Mouse (Mus musculus) CH12.LX (cell line): Measurements from ENCODE around the gene Actr5. TPM values are rescaled to one million over a fixed set of nuclear protein-coding genes. Genes with fewer than 3 reads are reported as not detected.

Experiments used
- DNase-seq: peaks from one replicate; pipeline ENCODE4 v3.0.0-alpha.2; 2013; ENCODE audit errors: extremely low read depth
- H3K27ac ChIP-seq: 2 replicates; pipeline ENCODE4 v1.5.1; 2012; ENCODE audit warnings: low read depth, mild to moderate bottlenecking, control low read depth, moderate library complexity; ENCODE audit not compliant: insufficient read depth
- H3K27me3 ChIP-seq: replicated peaks from 2 replicates; pipeline ENCODE3; 2012; ENCODE audit warnings: inconsistent platforms
- H3K36me3 ChIP-seq, 2 experiments: replicated peaks in 1 of 2; 2 replicates each; pipeline versions ENCODE3 to v1.6.1; 2012; ENCODE audit warnings: inconsistent platforms in 1 of 2, low read length in 1 of 2, mild to moderate bottlenecking in 1 of 2, mixed read lengths in 1 of 2, moderate library complexity in 1 of 2; ENCODE audit not compliant: control insufficient read depth in 1 of 2, insufficient read depth in 1 of 2
- H3K4me1 ChIP-seq, 2 experiments: 2 replicates each; pipeline ENCODE4 v1.6.1; 2012; ENCODE audit warnings: inconsistent platforms in 1 of 2, moderate library complexity in 1 of 2; ENCODE audit not compliant: insufficient read depth in 2 of 2, control insufficient read depth in 1 of 2
- H3K4me2 ChIP-seq: 2 replicates; pipeline ENCODE4 v1.6.1; 2012; ENCODE audit warnings: low read depth, mild to moderate bottlenecking, control low read depth; ENCODE audit not compliant: poor library complexity, insufficient read depth, severe bottlenecking
- H3K4me3 ChIP-seq, 3 experiments: fragments of 150-350 bp in 1 of 3; sonication (generic) in 1 of 3; replicated peaks in 1 of 3; 2 replicates each; pipeline versions ENCODE3 to v1.5.1; 2011 to 2012; ENCODE audit warnings: low read depth in 2 of 3, low read length in 2 of 3, mild to moderate bottlenecking in 2 of 3, moderate library complexity in 2 of 3, control low read depth in 1 of 3, improper control_type of control experiment in 1 of 3, inconsistent platforms in 1 of 3, mixed read lengths in 1 of 3; ENCODE audit not compliant: poor library complexity in 1 of 3
- H3K79me2 ChIP-seq: replicated peaks from 2 replicates; pipeline ENCODE4 v1.6.1; 2012; ENCODE audit warnings: mild to moderate bottlenecking, moderate library complexity; ENCODE audit not compliant: control insufficient read depth, poor library complexity, insufficient read depth, severe bottlenecking; ENCODE audit errors: extremely low read depth
- H3K9ac ChIP-seq: 2 replicates; pipeline ENCODE4 v1.6.1; 2012; ENCODE audit warnings: low read depth, mild to moderate bottlenecking, control low read depth, moderate library complexity; ENCODE audit not compliant: insufficient read depth
- H3K9me3 ChIP-seq: replicated peaks from 2 replicates; pipeline ENCODE3; 2012; ENCODE audit warnings: low read length, inconsistent platforms, mixed read lengths
- BHLHE40 ChIP-seq: IDR thresholded peaks from 2 replicates; pipeline ENCODE4 v1.6.1; 2011; ENCODE audit warnings: mild to moderate bottlenecking, low read depth, low read length, improper control_type of control experiment
- CHD1 ChIP-seq: IDR thresholded peaks from 2 replicates; pipeline ENCODE4 v1.6.1; 2012; ENCODE audit warnings: low read depth, low read length, improper control_type of control experiment, inconsistent platforms
- CHD2 ChIP-seq: IDR thresholded peaks from 2 replicates; pipeline ENCODE4 v1.6.1; 2011; ENCODE audit warnings: low read length, improper control_type of control experiment
- CTCF ChIP-seq, 2 experiments: IDR thresholded peaks in 1 of 2; conservative IDR thresholded peaks in 1 of 2; 2 replicates each; pipeline ENCODE4 v1.5.1; 2011 to 2012; ENCODE audit warnings: low read depth in 2 of 2, low read length in 2 of 2, improper control_type of control experiment in 1 of 2, inconsistent platforms in 1 of 2, mild to moderate bottlenecking in 1 of 2, moderate library complexity in 1 of 2
- ELF1 ChIP-seq: IDR thresholded peaks from 2 replicates; pipeline ENCODE4 v1.6.1; 2014; ENCODE audit warnings: low read depth, mild to moderate bottlenecking, inconsistent platforms, low read length, improper control_type of control experiment
- EP300 ChIP-seq: IDR thresholded peaks from 2 replicates; pipeline ENCODE4 v1.6.1; 2011; ENCODE audit warnings: low read length, improper control_type of control experiment
- ETS1 ChIP-seq: conservative IDR thresholded peaks from 2 replicates; pipeline ENCODE4 v1.6.1; 2012; ENCODE audit warnings: low read depth, mild to moderate bottlenecking, inconsistent platforms, low read length, improper control_type of control experiment, moderate library complexity
- GABPA ChIP-seq: IDR thresholded peaks from 2 replicates; pipeline ENCODE4 v1.6.1; 2012; ENCODE audit warnings: low read depth, low read length, improper control_type of control experiment, inconsistent platforms; ENCODE audit not compliant: insufficient replicate concordance
- HCFC1 ChIP-seq: IDR thresholded peaks from 2 replicates; pipeline ENCODE4 v1.6.1; 2012; ENCODE audit warnings: low read depth, mild to moderate bottlenecking, inconsistent platforms, low read length, improper control_type of control experiment
- IRF4 ChIP-seq: IDR thresholded peaks from 2 replicates; pipeline ENCODE4 v1.6.1; 2014; ENCODE audit warnings: low read depth, mild to moderate bottlenecking, inconsistent platforms, low read length, improper control_type of control experiment
- JUN ChIP-seq: IDR thresholded peaks from 2 replicates; pipeline ENCODE4 v1.6.1; 2011; ENCODE audit warnings: low read depth, mild to moderate bottlenecking, low read length, improper control_type of control experiment, moderate library complexity; ENCODE audit not compliant: insufficient read depth
- JUND ChIP-seq: conservative IDR thresholded peaks from 2 replicates; pipeline ENCODE4 v1.6.1; 2011; ENCODE audit warnings: low read depth, low read length, improper control_type of control experiment
- KAT2A ChIP-seq: IDR thresholded peaks from 2 replicates; pipeline ENCODE4 v1.6.1; 2012; ENCODE audit warnings: low read length, improper control_type of control experiment, inconsistent platforms; ENCODE audit not compliant: insufficient replicate concordance
- MAFK ChIP-seq: IDR thresholded peaks from 2 replicates; pipeline ENCODE4 v1.6.1; 2011; ENCODE audit warnings: low read length, improper control_type of control experiment; ENCODE audit not compliant: insufficient replicate concordance
- MAX ChIP-seq: IDR thresholded peaks from 2 replicates; pipeline ENCODE4 v1.6.1; 2011; ENCODE audit warnings: low read length, improper control_type of control experiment
- MAZ ChIP-seq: IDR thresholded peaks from 2 replicates; pipeline ENCODE4 v1.6.1; 2012; ENCODE audit warnings: low read depth, mild to moderate bottlenecking, inconsistent platforms, low read length, improper control_type of control experiment, moderate library complexity
- MEF2A ChIP-seq: IDR thresholded peaks from 2 replicates; pipeline ENCODE4 v1.6.1; 2014; ENCODE audit warnings: low read depth, mild to moderate bottlenecking, inconsistent platforms, low read length, improper control_type of control experiment, borderline replicate concordance
- MXI1 ChIP-seq: IDR thresholded peaks from 2 replicates; pipeline ENCODE4 v1.6.1; 2011; ENCODE audit warnings: mild to moderate bottlenecking, low read depth, low read length, improper control_type of control experiment
- MYC ChIP-seq: IDR thresholded peaks from 2 replicates; pipeline ENCODE4 v1.6.1; 2011; ENCODE audit warnings: low read depth, mild to moderate bottlenecking, improper control_type of control experiment, low read length
- NELFE ChIP-seq: IDR thresholded peaks from 2 replicates; pipeline ENCODE4 v1.6.1; 2011; ENCODE audit warnings: low read depth, low read length, improper control_type of control experiment
- NRF1 ChIP-seq: IDR thresholded peaks from 2 replicates; pipeline ENCODE4 v1.6.1; 2014; ENCODE audit warnings: low read depth, mild to moderate bottlenecking, inconsistent platforms, low read length, improper control_type of control experiment, moderate library complexity
- PAX5 ChIP-seq: IDR thresholded peaks from 2 replicates; pipeline ENCODE4 v1.6.1; 2012; ENCODE audit warnings: low read length, inconsistent platforms, mixed read lengths
- POLR2A ChIP-seq: IDR thresholded peaks from 2 replicates; pipeline ENCODE4 v1.6.1; 2011; ENCODE audit warnings: low read depth, mild to moderate bottlenecking, improper control_type of control experiment, low read length
- POLR2AphosphoS2 ChIP-seq: IDR thresholded peaks from 2 replicates; pipeline ENCODE4 v1.6.1; 2011; ENCODE audit warnings: low read depth, low read length, improper control_type of control experiment
- RAD21 ChIP-seq: IDR thresholded peaks from 2 replicates; pipeline ENCODE4 v1.6.1; 2011; ENCODE audit warnings: low read depth, mild to moderate bottlenecking, low read length, improper control_type of control experiment, moderate library complexity
- RCOR1 ChIP-seq: conservative IDR thresholded peaks from 2 replicates; pipeline ENCODE4 v1.6.1; 2012; ENCODE audit warnings: low read depth, mild to moderate bottlenecking, inconsistent platforms, low read length, improper control_type of control experiment
- SIN3A ChIP-seq: IDR thresholded peaks from 2 replicates; pipeline ENCODE4 v1.6.1; 2012; ENCODE audit warnings: low read length, improper control_type of control experiment, inconsistent platforms
- SMC3 ChIP-seq: IDR thresholded peaks from 2 replicates; pipeline ENCODE4 v1.6.1; 2011; ENCODE audit warnings: low read depth, low read length, improper control_type of control experiment
- TBP ChIP-seq: conservative IDR thresholded peaks from 2 replicates; pipeline ENCODE4 v1.6.1; 2011; ENCODE audit warnings: low read depth, low read length, improper control_type of control experiment
- TCF12 ChIP-seq: IDR thresholded peaks from 2 replicates; pipeline ENCODE4 v1.6.1; 2014; ENCODE audit warnings: low read depth, mild to moderate bottlenecking, inconsistent platforms, low read length, improper control_type of control experiment
- UBTF ChIP-seq: IDR thresholded peaks from 2 replicates; pipeline ENCODE4 v1.6.1; 2012; ENCODE audit warnings: low read depth, mild to moderate bottlenecking, inconsistent platforms, low read length, improper control_type of control experiment, moderate library complexity
- USF1 ChIP-seq: IDR thresholded peaks from 2 replicates; pipeline ENCODE4 v1.6.1; 2014; ENCODE audit warnings: low read depth, mild to moderate bottlenecking, inconsistent platforms, low read length, improper control_type of control experiment
- USF2 ChIP-seq: conservative IDR thresholded peaks from 2 replicates; pipeline ENCODE4 v1.6.1; 2011; ENCODE audit warnings: low read depth, low read length, improper control_type of control experiment
- ZC3H11A ChIP-seq: IDR thresholded peaks from 2 replicates; pipeline ENCODE4 v1.6.1; 2012; ENCODE audit warnings: low read depth, mild to moderate bottlenecking, inconsistent platforms, low read length, improper control_type of control experiment
- ZKSCAN1 ChIP-seq: IDR thresholded peaks from 2 replicates; pipeline ENCODE4 v1.6.1; 2012; ENCODE audit warnings: low read depth, inconsistent platforms, low read length, improper control_type of control experiment, borderline replicate concordance
- ZMIZ1 ChIP-seq: IDR thresholded peaks from 2 replicates; pipeline ENCODE4 v1.6.1; 2012; ENCODE audit warnings: low read depth, mild to moderate bottlenecking, inconsistent platforms, low read length, improper control_type of control experiment
- ZNF384 ChIP-seq: IDR thresholded peaks from 2 replicates; pipeline ENCODE4 v1.6.1; 2012; ENCODE audit warnings: low read depth, low read length, improper control_type of control experiment, inconsistent platforms
- dilution Hi-C: fragments of 300-500 bp; cut with MboI; formaldehyde crosslinking; loops from 2 replicates; pipeline ENCODE4 v1.14.3; 2020; ENCODE audit warnings: low sequenced_read_pairs; ENCODE audit not compliant: extremely low pct_unique_long_range_greater_than_20kb, extremely low pct_ligation_motif_present
- in situ Hi-C: fragments of 300-500 bp; cut with MboI; formaldehyde crosslinking; loops from 3 replicates; pipeline ENCODE4 v1.14.3; 2019; ENCODE audit warnings: low sequenced_read_pairs, low pct_ligation_motif_present, low pct_unique_long_range_greater_than_20kb, mixed read lengths
- polyA plus RNA-seq: library from polyadenylated mRNA; unstranded; fragments of >175 nt; gene quantifications from 2 replicates; pipeline ENCODE4 v1.2.1, GENCODE M21; 2012; ENCODE audit warnings: low read depth; ENCODE audit not compliant: insufficient read length
- total RNA-seq, 2 experiments: library from RNA; depleted of rRNA; stranded (reverse); fragments of 300-350 nt in 1 of 2; fragments of >200 nt in 1 of 2; gene quantifications; 2 replicates each; pipeline ENCODE4 v1.2.3; 2012 to 2014

Actr5 gene
- total and polyA plus RNA-seq, 3 experiments, result 13.9 to 20.3 (median 19.8) TPM

DNA sequence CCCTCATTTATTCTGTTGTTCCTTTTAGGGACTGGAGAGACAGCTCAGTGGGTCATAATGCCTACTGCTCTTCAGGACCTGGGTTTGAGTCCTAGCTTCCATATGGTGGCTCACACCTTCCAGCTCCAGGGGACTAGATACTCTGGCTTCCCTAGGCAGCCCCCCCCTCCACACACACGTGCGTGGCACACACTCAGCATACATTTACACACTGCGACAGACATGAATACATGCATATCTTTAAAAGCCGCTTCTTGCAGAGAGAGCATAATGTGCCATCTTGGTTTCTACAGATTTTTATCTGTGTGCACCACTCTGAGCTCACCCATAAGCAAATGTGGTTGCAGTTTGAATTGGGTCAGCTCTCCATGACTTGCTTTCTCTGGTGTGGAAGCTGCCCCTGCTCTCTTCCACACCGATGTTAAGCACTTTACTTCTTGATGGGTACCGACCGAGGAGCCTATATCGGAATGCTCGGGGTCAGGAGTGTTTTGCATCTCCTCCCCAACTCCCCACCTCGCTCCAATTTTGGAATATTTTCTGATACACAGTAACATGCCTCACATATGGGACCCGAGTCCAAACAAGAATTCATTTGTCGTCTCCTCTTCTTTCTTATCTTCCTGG, 51.3 kb downstream of the Actr5 start:
- peak overlapping the region; percentile 55; the same call in 1 of the 2 replicates for H3K9ac ChIP-seq
- peak overlapping the region; percentile 64 for H3K27ac ChIP-seq
- H3K4me1 ChIP-seq, result peaks cover 43 to 89% of the 10 kb centered on the region in 2 experiments
- H3K27me3 ChIP-seq, result no peaks in the 10 kb centered on the region
- dilution Hi-C loops (no loop called here), in situ Hi-C loops (no loop called here)
- peak overlapping the region; percentile 96 for H3K4me2 ChIP-seq
- peaks cover 8% of the 10 kb centered on the region for H3K9me3 ChIP-seq
- no peak for DNase-seq
- H3K4me3 ChIP-seq, result peak overlapping the region in 2 of 3 experiments; percentile 10 to 11
- H3K36me3 ChIP-seq, result peaks cover 11 to 72% of the 10 kb centered on the region in 2 experiments
- peaks cover 97% of the 10 kb centered on the region for H3K79me2 ChIP-seq
- no peak for TF ChIP-seq NRF1
- no peak for TF ChIP-seq SIN3A
- no peak for TF ChIP-seq USF1
- no peak for TF ChIP-seq EP300
- no peak for TF ChIP-seq MXI1
- TF ChIP-seq ZMIZ1, result no peak
- no peak for TF ChIP-seq ELF1
- TF ChIP-seq ZKSCAN1, result no peak
- TF ChIP-seq NELFE, result no peak
- no peak for TF ChIP-seq MAFK
- no peak; the same call in 1 of the 2 replicates for TF ChIP-seq POLR2A
- peak; percentile 91 for TF ChIP-seq CHD1
- TF ChIP-seq JUND, result no peak
- 0 out of 2 replicates have a peak, but pooled peaks have one; percentile 19 for TF ChIP-seq ETS1
- no peak for TF ChIP-seq KAT2A
- no peak for TF ChIP-seq RAD21
- TF ChIP-seq PAX5, result no peak
- 0 out of 2 replicates have a peak, but pooled peaks have one; percentile 24 for TF ChIP-seq TCF12
- TF ChIP-seq CHD2, result no peak
- TF ChIP-seq SMC3, result no peak
- TF ChIP-seq MAX, result no peak
- TF ChIP-seq USF2, result no peak
- TF ChIP-seq POLR2AphosphoS2, result no peak
- TF ChIP-seq TBP, result 0 out of 2 replicates have a peak, but pooled peaks have one; percentile 22
- peak; percentile 14; the same call in 1 of the 2 replicates for TF ChIP-seq IRF4
- no peak for TF ChIP-seq HCFC1
- TF ChIP-seq UBTF, result no peak
- no peak for TF ChIP-seq GABPA
- no peak for TF ChIP-seq MYC
- no peak for TF ChIP-seq MAZ
- no peak for TF ChIP-seq CTCF (conservative IDR thresholded peaks at IDR 0.05 in 1 of 2, IDR thresholded peaks at IDR 0.05 in 1 of 2; ENCODE audit: low read depth in 2 of 2, low read length in 2 of 2)
- peak; percentile 87 for TF ChIP-seq BHLHE40
- TF ChIP-seq ZNF384, result no peak
- no peak for TF ChIP-seq ZC3H11A
- TF ChIP-seq RCOR1, result no peak
- TF ChIP-seq JUN, result no peak
- TF ChIP-seq MEF2A, result no peak
